Mouse (Mus musculus) CD8-positive naive resting alpha-beta T cell, adult 2 months (primary cell): ENCODE measurements around the gene Enpep.

Experiments used
- DNase-seq, 2 experiments: peaks; one replicate each; pipeline ENCODE4 v3.0.0; 2022; ENCODE audit warnings: low read depth in 2 of 2, low spot score in 2 of 2

The Enpep gene

DNA sequence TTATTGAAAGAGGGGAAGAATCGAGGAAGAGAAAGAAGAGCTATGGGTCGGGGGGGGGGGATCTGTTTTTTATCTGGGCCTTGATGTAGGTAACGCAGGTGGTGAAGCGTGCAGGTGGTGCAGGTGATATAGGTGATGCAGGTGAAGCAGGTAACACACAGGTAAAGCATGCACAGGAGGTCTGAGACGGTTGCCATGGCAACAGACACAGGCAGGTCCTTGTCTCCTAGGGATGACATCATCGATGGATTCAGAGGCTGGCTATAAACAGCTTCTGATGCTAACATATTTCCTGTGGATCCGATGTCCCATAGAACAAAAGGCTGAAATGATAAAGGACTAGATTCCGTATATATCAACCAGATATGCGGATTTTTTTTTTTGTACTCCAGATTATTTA lies 81.5 kb downstream of the Enpep start:
- DNase-seq, result no peak

DNA sequence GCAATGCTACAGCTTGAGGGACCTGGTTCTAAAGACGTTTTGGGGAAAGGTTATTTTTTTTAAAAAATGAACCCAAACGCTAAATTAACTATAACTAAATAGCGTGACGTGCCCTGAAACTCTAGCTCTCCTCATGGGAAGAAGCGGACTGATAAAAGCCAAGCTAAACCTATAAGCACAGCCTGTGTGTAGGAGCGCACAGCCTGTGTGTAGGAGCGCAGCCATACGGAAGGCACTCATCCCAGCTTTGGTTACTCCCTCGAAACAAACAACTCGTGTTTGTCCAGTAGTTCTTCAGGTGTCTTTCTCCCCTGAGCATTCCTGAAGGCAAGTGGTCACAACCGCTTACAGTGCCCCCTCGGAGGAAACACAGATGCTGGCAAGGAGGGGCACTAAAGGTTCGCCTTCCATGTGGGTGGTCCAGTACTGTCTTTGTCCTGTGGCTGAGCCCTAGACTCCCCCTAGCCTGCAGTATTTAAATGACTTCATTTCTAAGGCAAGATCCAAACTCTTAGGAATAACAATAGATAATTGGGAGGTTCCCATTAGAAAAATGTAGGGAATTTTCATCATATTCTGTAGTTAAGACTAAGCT lies 93.8 kb downstream of the Enpep start:
- DNase-seq, result no peak

DNA sequence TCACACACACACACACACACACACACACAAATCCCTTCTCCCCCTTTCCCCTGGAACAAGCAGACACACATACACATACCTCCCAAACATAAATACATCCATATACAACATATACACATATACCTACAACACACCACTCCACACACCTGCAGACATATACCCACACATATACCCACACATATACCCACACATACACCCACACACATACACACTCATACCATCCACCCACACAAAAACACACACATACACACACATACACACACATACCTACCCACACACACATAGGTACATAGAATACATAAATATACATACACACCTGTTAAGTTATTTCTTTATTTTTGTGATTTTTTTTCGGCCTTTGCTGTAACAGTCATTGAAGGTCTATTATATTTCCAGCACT lies 94.5 kb downstream of the Enpep start:
- DNase-seq, result no peak

DNA sequence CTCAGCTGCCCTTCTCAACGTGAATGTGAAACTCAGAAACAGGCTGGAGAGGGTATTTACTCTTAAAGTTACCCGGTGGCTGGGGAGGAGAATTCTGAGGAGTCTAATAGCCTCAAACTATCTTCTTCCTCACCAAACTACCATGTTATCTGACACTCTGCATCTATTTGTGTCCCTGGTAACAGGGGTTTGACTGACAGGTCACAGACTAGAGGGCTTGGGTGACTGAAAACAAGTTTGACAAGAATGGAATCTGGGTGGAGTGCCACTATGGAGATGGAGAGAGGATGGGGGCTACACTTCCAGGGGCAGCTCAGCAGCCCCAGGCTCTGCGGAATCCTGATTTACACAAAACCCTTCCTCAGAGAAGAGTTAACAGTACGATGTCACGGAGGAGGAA lies 105.2 kb downstream of the Enpep start:
- no peak for DNase-seq

DNA sequence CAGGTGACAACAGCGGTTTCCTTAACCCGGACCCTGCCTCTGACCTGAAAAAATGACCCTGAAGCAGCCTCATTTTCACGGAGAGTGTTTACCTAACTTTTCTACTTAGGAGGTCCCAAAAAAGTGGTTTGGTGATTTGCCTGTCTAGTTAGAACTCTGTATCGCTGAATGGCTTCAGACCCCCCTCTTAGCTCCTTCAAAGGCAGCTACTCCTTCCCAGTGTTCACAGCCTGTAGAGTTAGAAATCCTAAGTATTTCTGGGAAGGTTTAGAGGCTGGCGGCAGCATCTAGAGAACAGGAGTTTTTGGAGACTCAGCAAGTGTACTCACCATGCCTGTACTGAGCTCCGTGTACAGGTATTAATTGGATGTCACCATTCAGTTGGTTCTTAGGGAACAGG lies 105.8 kb downstream of the Enpep start:
- no peak for DNase-seq

DNA sequence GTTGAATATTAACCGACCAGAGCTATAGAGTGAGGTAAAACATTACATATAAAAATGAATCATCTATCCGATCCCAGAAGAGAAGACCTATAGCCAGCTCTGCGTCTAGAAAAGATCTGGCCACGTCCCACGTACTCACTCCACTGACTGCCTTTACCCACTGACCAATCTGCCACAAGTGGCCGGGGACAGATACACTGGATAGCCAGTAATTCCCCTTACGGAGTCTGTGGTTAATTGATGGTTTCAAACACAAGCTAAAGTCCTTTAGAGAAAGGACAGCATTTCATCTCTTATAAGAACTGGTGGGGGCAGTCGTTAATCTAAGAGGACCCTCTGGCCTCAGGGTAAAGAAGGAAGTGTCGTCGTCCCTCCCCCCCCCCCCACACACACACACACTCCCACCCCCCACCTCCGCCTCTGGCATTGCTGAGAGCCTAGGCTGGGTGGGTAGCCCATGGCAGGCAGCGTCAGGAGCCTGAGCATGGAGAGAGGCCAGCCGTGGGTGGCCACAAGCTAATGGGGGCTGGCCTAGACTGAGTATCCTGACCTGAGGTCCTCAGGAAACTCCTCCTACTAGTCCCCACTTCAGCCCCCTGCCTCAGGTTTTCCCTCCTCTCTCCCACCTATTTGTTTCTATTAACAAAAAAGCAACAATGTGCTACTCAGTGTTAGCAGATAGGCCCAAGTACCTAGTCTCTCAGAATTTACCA lies 106.8 kb downstream of the Enpep start:
- DNase-seq, result no peak

DNA sequence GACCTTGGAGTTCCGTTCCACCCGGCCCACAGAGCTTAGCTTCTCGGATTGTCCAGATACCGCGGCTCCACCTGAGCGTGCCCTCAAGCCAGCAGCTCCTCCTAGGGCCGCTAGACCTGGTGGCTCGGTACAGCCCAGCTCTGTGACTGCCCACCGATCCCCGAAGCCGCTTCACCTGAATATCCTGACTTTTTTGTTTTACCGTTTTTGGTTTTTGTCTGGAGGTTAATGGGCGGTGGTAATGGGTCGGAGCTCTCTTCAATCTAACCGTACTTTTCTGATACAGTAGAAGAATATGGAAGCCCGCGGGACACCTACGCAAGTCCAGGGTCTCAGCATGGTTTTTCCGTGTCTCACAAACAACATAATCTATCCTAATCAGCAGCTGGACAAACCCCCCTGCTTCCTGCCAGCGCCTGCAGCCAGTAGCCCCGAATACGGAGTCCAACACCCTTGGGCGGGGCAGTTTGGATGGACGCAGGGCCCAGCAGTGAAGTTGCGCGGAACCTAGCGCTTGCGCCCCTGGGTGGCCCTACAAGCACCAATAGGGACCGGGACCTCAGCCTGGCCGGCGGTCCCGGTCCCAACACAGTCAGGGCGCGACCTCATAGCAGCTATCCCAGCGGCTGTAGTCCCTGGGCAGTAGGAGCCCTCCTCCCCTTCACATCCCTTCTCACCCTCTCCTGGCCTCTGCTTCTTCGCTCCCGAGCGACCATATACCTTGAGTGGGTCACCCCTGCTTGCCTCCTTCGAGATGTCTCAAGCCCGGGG lies 107.5 kb downstream of the Enpep start:
- no peak for DNase-seq

DNA sequence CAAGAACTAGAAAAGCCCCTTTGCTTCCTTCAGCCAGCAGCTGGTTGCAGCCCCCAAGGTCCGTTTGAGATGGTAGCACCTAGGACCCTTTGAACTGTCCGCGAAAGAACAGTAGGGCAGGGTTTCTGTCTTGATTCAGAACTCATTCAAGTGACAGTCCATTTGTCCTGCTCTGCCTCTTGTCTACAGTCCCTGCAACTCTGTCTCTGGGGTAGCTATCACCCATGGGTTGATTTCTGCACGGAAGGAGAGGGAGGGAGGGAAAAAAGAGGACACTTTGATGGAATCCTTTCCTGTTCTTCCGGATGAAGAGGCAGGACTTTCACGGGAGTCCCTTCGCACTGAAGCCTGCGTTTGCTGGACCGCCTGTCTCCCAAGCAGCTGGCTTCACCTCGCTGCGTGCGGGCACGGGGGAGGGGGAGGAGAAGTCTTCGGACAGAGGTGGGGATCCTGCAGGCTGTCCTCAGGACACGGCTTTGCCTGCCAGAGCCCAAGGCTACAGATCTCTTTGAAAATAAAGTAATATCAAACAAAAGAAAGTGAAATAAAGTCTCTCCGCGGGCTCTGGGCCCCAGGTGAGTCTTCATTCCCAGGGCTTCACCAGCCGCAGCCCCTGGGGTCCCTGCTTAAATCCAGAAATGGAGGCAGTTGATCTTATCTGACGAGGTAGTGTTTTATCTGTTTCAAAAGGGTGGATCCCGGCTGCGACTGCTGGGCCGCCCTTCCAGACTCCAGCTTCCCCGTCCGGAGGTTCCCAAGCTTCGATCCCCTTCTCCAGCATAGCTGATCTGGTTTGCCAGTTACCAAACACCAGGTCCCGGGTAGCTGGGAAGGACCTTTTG lies 108.3 kb downstream of the Enpep start:
- no peak for DNase-seq

DNA sequence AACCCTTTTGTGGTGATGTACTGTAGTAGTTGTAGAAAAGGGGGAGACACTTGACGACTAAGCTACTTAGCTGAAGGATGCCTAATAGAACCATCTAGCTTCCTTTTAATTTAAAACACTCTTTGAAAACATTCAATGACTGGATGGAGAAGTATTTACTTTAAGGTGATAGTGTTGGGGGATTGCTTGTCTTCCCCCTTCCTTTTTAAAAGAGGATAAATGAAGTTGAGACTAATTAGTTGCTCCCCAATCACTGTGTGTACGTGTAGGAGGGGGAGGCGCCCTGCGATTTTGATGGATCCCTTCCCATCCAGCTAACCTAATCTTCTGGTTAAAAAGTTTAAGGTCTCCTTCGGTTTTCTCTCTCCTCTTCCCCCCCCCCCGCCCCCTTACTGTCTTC lies 109.1 kb downstream of the Enpep start:
- no peak for DNase-seq

DNA sequence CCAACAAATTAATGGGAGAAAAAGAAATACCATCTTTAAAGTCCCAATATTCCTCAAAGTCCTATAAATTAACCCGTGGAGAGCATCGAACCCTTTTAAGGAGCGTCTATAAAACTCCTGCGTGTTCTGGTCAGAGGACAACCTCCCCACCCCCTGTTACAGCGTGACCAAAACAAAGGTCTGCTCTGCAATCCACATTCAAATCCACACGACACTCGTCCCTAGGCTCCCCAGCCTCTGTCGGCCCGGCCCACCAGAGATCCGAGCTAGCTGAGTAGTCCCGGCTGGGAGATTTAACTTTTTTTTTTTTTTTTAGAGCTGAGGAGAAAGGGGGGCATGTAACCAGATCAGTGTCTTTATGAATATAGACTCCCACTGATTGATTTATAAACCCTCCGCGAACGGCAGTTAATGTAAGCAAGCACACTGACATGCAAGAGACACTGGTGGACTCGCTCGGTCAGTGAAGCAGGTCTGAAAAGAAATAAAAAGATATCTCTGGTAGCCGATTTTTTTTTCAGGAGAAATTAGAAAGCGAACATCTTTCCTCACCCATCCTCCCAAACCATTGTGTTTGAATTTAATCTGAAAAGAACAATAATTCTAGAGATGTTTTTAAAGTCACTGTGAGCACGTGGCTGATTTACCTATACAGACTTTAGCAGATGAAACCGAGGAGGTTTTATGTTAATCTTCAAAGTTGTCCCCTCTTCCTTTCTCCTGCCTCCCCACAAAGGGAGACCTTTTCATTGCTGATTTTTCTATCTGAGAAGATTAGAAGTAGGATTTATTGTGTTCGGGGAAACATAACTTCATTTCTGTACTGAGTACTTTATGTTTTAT lies 109.9 kb downstream of the Enpep start:
- DNase-seq, result no peak

DNA sequence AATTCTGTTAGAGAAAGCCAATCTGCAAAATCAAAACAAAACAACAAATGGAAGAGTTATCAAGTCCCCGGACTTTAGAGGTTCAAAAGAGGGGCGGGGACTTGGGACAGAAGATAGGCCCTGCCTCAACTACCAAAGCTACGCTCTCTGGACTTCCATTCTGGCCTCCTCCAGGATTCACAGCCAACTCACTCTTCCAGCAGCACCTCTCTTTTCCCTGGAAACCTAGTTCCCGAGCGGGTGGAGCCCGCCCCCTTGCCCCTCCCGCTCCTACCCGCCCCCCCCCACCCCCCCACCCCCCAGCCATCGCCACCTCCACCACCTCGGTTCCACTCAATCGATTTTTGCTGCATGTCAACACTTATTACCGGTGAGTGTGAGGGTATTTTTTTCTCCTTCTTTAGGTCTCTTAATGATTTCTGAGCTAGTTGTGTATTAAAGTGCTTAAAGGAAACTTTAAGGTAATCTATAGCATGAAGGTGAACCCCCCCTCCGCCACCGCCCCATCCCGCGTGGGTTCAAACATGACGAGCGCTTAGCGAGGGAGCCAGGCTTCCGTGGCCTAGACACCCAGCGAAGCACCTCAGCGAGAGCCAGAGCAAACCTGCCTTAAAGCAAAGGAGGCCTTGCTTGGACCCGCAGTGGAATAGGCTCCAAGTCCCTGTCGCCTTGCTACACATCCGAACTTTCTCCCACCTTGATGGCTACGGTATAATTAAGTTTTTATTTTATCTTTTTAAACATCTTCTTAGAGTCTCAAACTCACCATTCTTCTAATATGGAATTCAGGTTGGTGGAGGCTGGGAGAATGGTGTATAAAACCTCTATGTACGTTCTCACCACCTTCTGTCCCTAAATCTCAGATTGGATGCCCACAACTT lies 110.9 kb downstream of the Enpep start:
- DNase-seq, result no peak

DNA sequence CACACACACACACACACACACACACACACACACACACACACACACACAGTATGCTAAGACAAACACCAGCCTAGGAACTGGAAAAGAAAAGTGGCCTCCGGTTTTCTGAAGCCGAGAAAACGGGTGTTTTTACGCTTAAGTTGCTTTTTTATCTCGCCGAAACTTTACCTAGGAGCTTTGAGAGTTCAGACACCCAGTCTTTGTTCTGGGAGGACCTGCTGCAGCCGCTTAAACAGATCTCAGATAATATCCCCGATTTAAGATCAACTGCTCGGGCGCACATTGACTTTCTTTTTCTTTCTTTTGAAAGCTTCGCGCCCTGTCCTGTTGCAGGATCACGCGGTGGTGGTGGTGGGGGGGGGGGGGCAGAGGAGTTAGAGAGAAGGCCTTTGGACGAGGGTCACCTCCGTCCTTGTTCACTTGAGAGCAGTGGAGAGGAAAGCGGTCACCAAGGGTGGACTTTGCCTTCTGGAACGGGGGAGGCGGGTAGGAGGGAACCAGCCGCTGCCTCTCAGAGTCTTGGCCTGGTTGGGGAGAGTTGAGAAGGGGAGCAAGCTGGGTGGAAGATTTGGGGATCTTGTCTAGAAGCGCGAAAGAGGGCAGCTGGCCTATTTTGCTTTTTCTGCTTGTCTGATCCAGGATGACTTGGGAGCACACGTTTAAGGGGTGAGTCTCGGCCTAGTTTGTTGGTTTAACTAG lies 111.7 kb downstream of the Enpep start:
- DNase-seq, result no peak

DNA sequence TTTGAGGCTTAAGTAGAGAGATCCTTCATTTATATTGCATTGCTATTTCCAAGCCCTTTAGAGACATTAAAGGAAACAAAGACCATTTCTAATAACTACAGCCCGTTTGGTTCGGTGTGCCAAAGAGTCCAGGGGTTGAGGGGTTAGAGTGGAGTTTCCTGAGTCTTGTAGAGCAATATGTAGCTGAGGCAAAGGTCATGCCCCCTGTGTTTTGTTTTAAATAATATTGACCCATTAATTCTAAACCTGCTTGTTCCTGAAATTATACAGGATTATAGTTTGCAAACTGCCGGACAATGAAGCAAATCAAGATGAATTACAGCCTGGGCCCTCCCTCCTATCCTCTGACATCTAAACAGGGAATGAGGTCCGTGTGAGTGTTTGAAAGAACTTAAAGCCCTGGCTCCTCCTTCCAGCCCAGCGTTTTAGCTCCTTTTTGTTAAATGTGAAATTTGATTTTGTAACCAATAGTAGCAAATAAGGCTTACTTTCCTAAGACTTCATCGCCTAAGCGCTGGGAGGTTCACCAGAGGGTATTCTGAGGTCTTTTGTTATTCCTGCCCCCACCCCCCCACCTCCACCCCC lies 112.3 kb downstream of the Enpep start:
- no peak for DNase-seq
